Mouse (Mus musculus) heart, embryonic 10.5 days (tissue): ENCODE data around the gene Cnr2. TPM values are rescaled to one million over a fixed set of nuclear protein-coding genes. Genes with fewer than 3 reads are reported as not detected.

Source experiments
- DNase-seq: peaks from one replicate; pipeline ENCODE4 v3.0.0-alpha.2; 2017; ENCODE audit warnings: low spot score
- H3K27ac ChIP-seq: fragments of 300-500 bp; sonication (generic); 2 replicates; pipeline ENCODE4 v1.5.1; 2016; ENCODE audit warnings: mild to moderate bottlenecking
- H3K27me3 ChIP-seq: fragments of 300-500 bp; sonication (generic); 2 replicates; pipeline ENCODE4 v1.6.1; 2016; ENCODE audit warnings: mild to moderate bottlenecking; ENCODE audit not compliant: poor library complexity, insufficient read depth, severe bottlenecking
- H3K36me3 ChIP-seq: fragments of 300-500 bp; sonication (generic); 2 replicates; pipeline ENCODE4 v1.6.1; 2016; ENCODE audit warnings: mild to moderate bottlenecking, moderate library complexity
- H3K4me1 ChIP-seq: fragments of 300-500 bp; sonication (generic); 2 replicates; pipeline ENCODE4 v1.6.1; 2016; ENCODE audit warnings: mild to moderate bottlenecking
- H3K4me3 ChIP-seq: fragments of 300-500 bp; sonication (generic); 2 replicates; pipeline ENCODE4 v1.5.1; 2016; ENCODE audit warnings: mild to moderate bottlenecking, moderate library complexity
- H3K9me3 ChIP-seq: fragments of 300-500 bp; sonication (generic); 2 replicates; pipeline ENCODE4 v1.6.1; 2016; ENCODE audit warnings: mild to moderate bottlenecking, moderate library complexity
- WGBS: fragments of 180-500 bp; shearing (Covaris S2); methylation state at CpG from one replicate; pipeline ENCODE4 v1.1.7; 2016; 5-methylcytosine and 5-hydroxymethylcytosine counted together
- polyA plus RNA-seq: library from polyadenylated mRNA; unstranded; fragments of >200 nt; fragmentation: Nextera tagmentation; extraction: Ambion mirVana; gene quantifications from 2 replicates; pipeline ENCODE4 v1.2.1, GENCODE M21; 2016

The Cnr2 gene
- polyA plus RNA-seq, 1 experiment from 2014 or later: 1.4 TPM

- peak; percentile 61 for DNase-seq
- no peak overlapping the region for H3K27ac ChIP-seq
Observed at GRCm38 (mm10) chr4:135880576-135880975, 14.6 kb upstream of the Cnr2 start.

GRCm38 (mm10) chr4:135882023-135882422 lies 13.2 kb upstream of the Cnr2 start:
- H3K4me1 ChIP-seq: peaks cover 19% of the 10 kb centered on the region
- no peaks in the 10 kb centered on the region for H3K9me3 ChIP-seq
- no peaks in the 10 kb centered on the region for H3K27me3 ChIP-seq
- 74% methylated on average over 6 of the region's 6 CpGs for WGBS
- no peaks in the 10 kb centered on the region for H3K36me3 ChIP-seq
- H3K4me3 ChIP-seq: no peak overlapping the region
- peak; percentile 16 for DNase-seq
- H3K27ac ChIP-seq: no peak overlapping the region

More at GRCm38 (mm10) chr4:135880576-135880975, 14.6 kb upstream of the Cnr2 start:
- Histone ChIP-seq H3K27me3 (no peaks in the 10 kb centered on the region), H3K9me3 (no peaks in the 10 kb centered on the region), H3K4me3 (no peak overlapping the region), H3K36me3 (no peaks in the 10 kb centered on the region), H3K4me1 (peaks cover 33% of the 10 kb centered on the region)
- 83% methylated on average over 10 of the region's 10 CpGs for WGBS

GRCm38 (mm10) chr4:135883401-135883851 lies 11.8 kb upstream of the Cnr2 start:
- Histone ChIP-seq H3K4me1 (peaks cover 19% of the 10 kb centered on the region), H3K36me3 (no peaks in the 10 kb centered on the region), H3K27me3 (no peaks in the 10 kb centered on the region), H3K27ac (peak overlapping the region; percentile 53), H3K9me3 (no peaks in the 10 kb centered on the region), H3K4me3 (no peak overlapping the region)
- 49% methylated on average over 10 of the region's 10 CpGs for WGBS
- DNase-seq: peak; percentile 62

- peaks cover 20% of the 10 kb centered on the region for H3K4me1 ChIP-seq
- peak overlapping the region; percentile 52; the same call in 1 of the 2 replicates for H3K27ac ChIP-seq
- H3K4me3 ChIP-seq: no peak overlapping the region
- DNase-seq: peak; percentile 71
- H3K9me3 ChIP-seq: no peaks in the 10 kb centered on the region
- 64% methylated on average over 7 of the region's 7 CpGs for WGBS
- no peaks in the 10 kb centered on the region for H3K36me3 ChIP-seq
- no peaks in the 10 kb centered on the region for H3K27me3 ChIP-seq
Observed at GRCm38 (mm10) chr4:135883881-135884516, 11.2 kb upstream of the Cnr2 start.

GRCm38 (mm10) chr4:135884531-135884930 lies 10.7 kb upstream of the Cnr2 start:
- no peak for DNase-seq
- H3K27me3 ChIP-seq: no peaks in the 10 kb centered on the region
- H3K27ac ChIP-seq: peak overlapping the region; percentile 52; the same call in 1 of the 2 replicates
- H3K9me3 ChIP-seq: no peaks in the 10 kb centered on the region
- peaks cover 20% of the 10 kb centered on the region for H3K4me1 ChIP-seq
- 68% methylated on average over 6 of the region's 6 CpGs for WGBS
- no peaks in the 10 kb centered on the region for H3K36me3 ChIP-seq
- H3K4me3 ChIP-seq: no peak overlapping the region

- 85% methylated on average over 12 of the region's 12 CpGs for WGBS
- Histone ChIP-seq H3K27me3 (no peaks in the 10 kb centered on the region), H3K9me3 (no peaks in the 10 kb centered on the region), H3K27ac (no peak overlapping the region), H3K4me1 (peaks cover 20% of the 10 kb centered on the region), H3K4me3 (no peak overlapping the region), H3K36me3 (no peaks in the 10 kb centered on the region)
- peak; percentile 22 for DNase-seq
Observed at GRCm38 (mm10) chr4:135885676-135886075, 9.5 kb upstream of the Cnr2 start.

- peak; percentile 42 for DNase-seq
- Histone ChIP-seq H3K9me3 (no peaks in the 10 kb centered on the region), H3K27me3 (no peaks in the 10 kb centered on the region), H3K4me3 (no peak overlapping the region), H3K4me1 (peaks cover 20% of the 10 kb centered on the region), H3K27ac (no peak overlapping the region), H3K36me3 (no peaks in the 10 kb centered on the region)
- WGBS: 75% methylated on average over 4 of the region's 4 CpGs
Observed at GRCm38 (mm10) chr4:135886184-135886583, 9.0 kb upstream of the Cnr2 start.

GRCm38 (mm10) chr4:135888448-135889057 lies 6.6 kb upstream of the Cnr2 start:
- H3K4me1 ChIP-seq: peaks cover 22% of the 10 kb centered on the region
- DNase-seq: peak; percentile 35
- H3K9me3 ChIP-seq: no peaks in the 10 kb centered on the region
- no peak overlapping the region; the same call in 1 of the 2 replicates for H3K27ac ChIP-seq
- no peak overlapping the region for H3K4me3 ChIP-seq
- WGBS: 83% methylated on average over 24 of the region's 24 CpGs
- no peaks in the 10 kb centered on the region for H3K27me3 ChIP-seq
- H3K36me3 ChIP-seq: no peaks in the 10 kb centered on the region

GRCm38 (mm10) chr4:135889146-135889883 lies 5.9 kb upstream of the Cnr2 start:
- Histone ChIP-seq H3K36me3 (no peaks in the 10 kb centered on the region), H3K27me3 (no peaks in the 10 kb centered on the region), H3K27ac (no peak overlapping the region), H3K9me3 (no peaks in the 10 kb centered on the region), H3K4me1 (peaks cover 14% of the 10 kb centered on the region), H3K4me3 (no peak overlapping the region)
- peak; percentile 64 for DNase-seq
- 77% methylated on average over 7 of the region's 7 CpGs for WGBS

GRCm38 (mm10) chr4:135889884-135890283 lies 5.3 kb upstream of the Cnr2 start:
- peaks cover 11% of the 10 kb centered on the region for H3K4me1 ChIP-seq
- H3K27ac ChIP-seq: no peak overlapping the region
- H3K36me3 ChIP-seq: no peaks in the 10 kb centered on the region
- no peaks in the 10 kb centered on the region for H3K27me3 ChIP-seq
- peak; percentile 87 for DNase-seq
- no peaks in the 10 kb centered on the region for H3K9me3 ChIP-seq
- H3K4me3 ChIP-seq: no peak overlapping the region
- 2% methylated on average over 4 of the region's 4 CpGs for WGBS

GRCm38 (mm10) chr4:135891539-135891938 lies 3.7 kb upstream of the Cnr2 start:
- H3K36me3 ChIP-seq: no peaks in the 10 kb centered on the region
- H3K27ac ChIP-seq: no peak overlapping the region
- no peaks in the 10 kb centered on the region for H3K9me3 ChIP-seq
- no peak overlapping the region for H3K4me3 ChIP-seq
- no peak for DNase-seq
- WGBS: 76% methylated on average over 2 of the region's 2 CpGs
- H3K27me3 ChIP-seq: no peaks in the 10 kb centered on the region
- H3K4me1 ChIP-seq: peaks cover 24% of the 10 kb centered on the region

- DNase-seq: no peak
- Histone ChIP-seq H3K4me1 (peaks cover 27% of the 10 kb centered on the region), H3K9me3 (no peaks in the 10 kb centered on the region), H3K27me3 (no peaks in the 10 kb centered on the region), H3K36me3 (no peaks in the 10 kb centered on the region), H3K4me3 (no peak overlapping the region), H3K27ac (no peak overlapping the region)
- 28% methylated on average over 4 of the region's 4 CpGs for WGBS
Observed at GRCm38 (mm10) chr4:135892884-135893283, 2.3 kb upstream of the Cnr2 start.

GRCm38 (mm10) chr4:135896157-135896556 lies 963 bp downstream of the Cnr2 start:
- Histone ChIP-seq H3K27me3 (no peaks in the 10 kb centered on the region), H3K27ac (no peak overlapping the region), H3K9me3 (no peaks in the 10 kb centered on the region), H3K36me3 (no peaks in the 10 kb centered on the region), H3K4me1 (peaks cover 31% of the 10 kb centered on the region), H3K4me3 (no peak overlapping the region)
- DNase-seq: no peak
- 76% methylated on average over 6 of the region's 6 CpGs for WGBS
